Mouse (Mus musculus) right cerebral cortex, postnatal 14 days (tissue): ENCODE results near the gene Heatr5a.

Source experiments
- DNase-seq: peaks from one replicate; pipeline ENCODE4 v3.0.0; 2022

The Heatr5a gene

GRCm38 (mm10) chr12:51843576-51844520 is 127.3 kb downstream of the Heatr5a start:
- DNase-seq, result no peak

- no peak for DNase-seq
These were observed 128.8 kb downstream of the Heatr5a start for GRCm38 (mm10) chr12:51842081-51842864.

- no peak for DNase-seq
These were observed 131.3 kb downstream of the Heatr5a start for GRCm38 (mm10) chr12:51839856-51840255.

GRCm38 (mm10) chr12:51835219-51835618 is 135.9 kb downstream of the Heatr5a start:
- DNase-seq, result no peak

GRCm38 (mm10) chr12:51831931-51832330 is 139.2 kb downstream of the Heatr5a start:
- no peak for DNase-seq

- no peak for DNase-seq
These were observed 139.8 kb downstream of the Heatr5a start for GRCm38 (mm10) chr12:51831296-51831695.

GRCm38 (mm10) chr12:51830671-51831070 is 140.4 kb downstream of the Heatr5a start:
- no peak for DNase-seq

GRCm38 (mm10) chr12:51830077-51830402 is 141.1 kb downstream of the Heatr5a start:
- no peak for DNase-seq

GRCm38 (mm10) chr12:51829290-51830076 is 141.6 kb downstream of the Heatr5a start, which contains the start of gene Hectd1:
Hectd1 (minus strand) TSS chr12:51829536.
- peak; percentile 78 for DNase-seq

- DNase-seq, result peak; percentile 49
These were observed 142.3 kb downstream of the Heatr5a start for GRCm38 (mm10) chr12:51828716-51829289.

- no peak for DNase-seq
These were observed 143.0 kb downstream of the Heatr5a start for GRCm38 (mm10) chr12:51827958-51828650.
